Mouse (Mus musculus): Measurements from ENCODE around the gene Nisch. TPM values are rescaled to one million over a fixed set of nuclear protein-coding genes. Genes with fewer than 3 reads are reported as not detected.
A peak's percentile ranks its signal among the peaks of the same experiment; 100 is the strongest.

The Nisch gene
- polyA plus RNA-seq, 1 experiment, result 160 TPM

- H3K4me3 ChIP-seq (ENCODE audit: insufficient read depth, poor library complexity, severe bottlenecking), result no peak overlapping the region
- TF ChIP-seq USF1 (IDR thresholded peaks at IDR 0.05; ENCODE audit: low read depth), result no peak
- no peak for TF ChIP-seq CEBPB (IDR thresholded peaks at IDR 0.05; ENCODE audit: low read depth)
- peak; percentile 47 for TF ChIP-seq CTCF (IDR thresholded peaks at IDR 0.05; ENCODE audit: control insufficient read depth, insufficient read depth, insufficient read length)
- TF ChIP-seq MYOD1 (IDR thresholded peaks at IDR 0.05; ENCODE audit: control insufficient read depth, insufficient read length, low read depth), result no peak
- TF ChIP-seq MYOG (IDR thresholded peaks at IDR 0.05; ENCODE audit: control insufficient read depth, extremely low read depth, insufficient read length), result no peak
- no peaks in the 10 kb centered on the region for H3K79me2 ChIP-seq (ENCODE audit: control insufficient read depth, insufficient read depth)
Measured at GRCm38 (mm10) chr14:31215157-31216002, 1.4 kb downstream of the Nisch start.

GRCm38 (mm10) chr14:31214684-31215083 is 2.1 kb downstream of the Nisch start:
- Histone ChIP-seq H3K4me3 (ENCODE audit: insufficient read depth, poor library complexity, severe bottlenecking) (no peak overlapping the region), H3K79me2 (ENCODE audit: control insufficient read depth, insufficient read depth) (no peaks in the 10 kb centered on the region), H3ac (ENCODE audit: control insufficient read depth, insufficient read length, low read depth) (no peak overlapping the region), H3K36me3 (ENCODE audit: control insufficient read depth, insufficient read depth) (peaks cover 6% of the 10 kb centered on the region), H3K79me3 (ENCODE audit: low read depth) (no peaks in the 10 kb centered on the region), H3K27me3 (ENCODE audit: control insufficient read depth, insufficient read depth, insufficient read length) (no peaks in the 10 kb centered on the region)
- no peak for TF ChIP-seq MYOD1 (IDR thresholded peaks at IDR 0.05; ENCODE audit: control insufficient read depth, insufficient read length, low read depth)
- no peak for TF ChIP-seq FOSL1 (IDR thresholded peaks at IDR 0.05; ENCODE audit: insufficient read depth, low read length, poor library complexity, severe bottlenecking)
- TF ChIP-seq CEBPB (IDR thresholded peaks at IDR 0.05; ENCODE audit: low read depth), result no peak
- TF ChIP-seq MYOG (IDR thresholded peaks at IDR 0.05; ENCODE audit: control insufficient read depth, extremely low read depth, insufficient read length), result no peak
- TF ChIP-seq CTCF (IDR thresholded peaks at IDR 0.05; ENCODE audit: control insufficient read depth, insufficient read depth, insufficient read length), result no peak
- no peak for TF ChIP-seq USF1 (IDR thresholded peaks at IDR 0.05; ENCODE audit: low read depth)
- TF ChIP-seq MAX (IDR thresholded peaks at IDR 0.05), result no peak

More at GRCm38 (mm10) chr14:31215157-31216002, 1.4 kb downstream of the Nisch start:
- Histone ChIP-seq H3K27me3 (ENCODE audit: control insufficient read depth, insufficient read depth, insufficient read length) (peaks cover under 1% of the 10 kb centered on the region), H3ac (ENCODE audit: control insufficient read depth, insufficient read length, low read depth) (peak overlapping the region; percentile 3), H3K79me3 (ENCODE audit: low read depth) (no peaks in the 10 kb centered on the region), H3K36me3 (ENCODE audit: control insufficient read depth, insufficient read depth) (peaks cover 3% of the 10 kb centered on the region)

DNA sequence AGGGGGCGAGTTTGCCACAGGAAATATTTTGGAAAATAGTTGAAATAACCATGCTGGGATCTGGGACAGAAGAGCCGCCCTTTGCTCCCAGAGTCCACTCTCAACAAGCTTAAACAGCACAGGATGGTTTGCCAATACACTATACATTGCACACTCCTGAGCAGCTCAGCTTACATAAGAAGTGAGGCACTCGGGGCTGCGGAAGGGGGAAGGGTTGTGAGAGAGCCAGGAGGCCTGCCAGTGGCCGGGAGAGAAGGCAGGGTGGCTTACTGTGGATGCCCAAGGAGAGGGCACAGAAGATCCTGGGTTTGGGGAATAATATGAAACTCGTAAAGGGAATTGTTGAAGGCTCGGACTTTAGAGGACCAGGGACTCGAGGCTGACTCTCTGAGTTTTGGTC is 2.9 kb downstream of the Nisch start:
- no peak for TF ChIP-seq CEBPB (IDR thresholded peaks at IDR 0.05; ENCODE audit: low read depth)
- no peak for TF ChIP-seq MYOD1 (IDR thresholded peaks at IDR 0.05; ENCODE audit: control insufficient read depth, insufficient read length, low read depth)
- TF ChIP-seq USF1 (IDR thresholded peaks at IDR 0.05; ENCODE audit: low read depth), result no peak
- no peak for TF ChIP-seq CTCF (IDR thresholded peaks at IDR 0.05; ENCODE audit: control insufficient read depth, insufficient read depth, insufficient read length)
- TF ChIP-seq FOSL1 (IDR thresholded peaks at IDR 0.05; ENCODE audit: insufficient read depth, low read length, poor library complexity, severe bottlenecking), result no peak
- no peak for TF ChIP-seq MAX (IDR thresholded peaks at IDR 0.05)
- no peak for TF ChIP-seq MYOG (IDR thresholded peaks at IDR 0.05; ENCODE audit: control insufficient read depth, extremely low read depth, insufficient read length)
- H3K79me3 ChIP-seq (ENCODE audit: low read depth), result no peaks in the 10 kb centered on the region
- H3K36me3 ChIP-seq (ENCODE audit: control insufficient read depth, insufficient read depth), result peaks cover 6% of the 10 kb centered on the region
- no peak overlapping the region for H3ac ChIP-seq (ENCODE audit: control insufficient read depth, insufficient read length, low read depth)
- H3K4me3 ChIP-seq (ENCODE audit: insufficient read depth, poor library complexity, severe bottlenecking), result no peak overlapping the region
- no peaks in the 10 kb centered on the region for H3K27me3 ChIP-seq (ENCODE audit: control insufficient read depth, insufficient read depth, insufficient read length)
- no peaks in the 10 kb centered on the region for H3K79me2 ChIP-seq (ENCODE audit: control insufficient read depth, insufficient read depth)

GRCm38 (mm10) chr14:31212499-31212898 is 4.2 kb downstream of the Nisch start:
- H3K27me3 ChIP-seq (ENCODE audit: control insufficient read depth, insufficient read depth, insufficient read length), result no peaks in the 10 kb centered on the region
- H3K79me2 ChIP-seq (ENCODE audit: control insufficient read depth, insufficient read depth), result peaks cover 3% of the 10 kb centered on the region
- no peak overlapping the region for H3K4me3 ChIP-seq (ENCODE audit: insufficient read depth, poor library complexity, severe bottlenecking)
- no peak overlapping the region for H3ac ChIP-seq (ENCODE audit: control insufficient read depth, insufficient read length, low read depth)
- TF ChIP-seq MYOG (IDR thresholded peaks at IDR 0.05; ENCODE audit: control insufficient read depth, extremely low read depth, insufficient read length), result no peak
- no peak for TF ChIP-seq CEBPB (IDR thresholded peaks at IDR 0.05; ENCODE audit: low read depth)
- TF ChIP-seq FOSL1 (IDR thresholded peaks at IDR 0.05; ENCODE audit: insufficient read depth, low read length, poor library complexity, severe bottlenecking), result no peak
- no peak for TF ChIP-seq CTCF (IDR thresholded peaks at IDR 0.05; ENCODE audit: control insufficient read depth, insufficient read depth, insufficient read length)
- no peak for TF ChIP-seq MAX (IDR thresholded peaks at IDR 0.05)
- TF ChIP-seq USF1 (IDR thresholded peaks at IDR 0.05; ENCODE audit: low read depth), result no peak
- TF ChIP-seq MYOD1 (IDR thresholded peaks at IDR 0.05; ENCODE audit: control insufficient read depth, insufficient read length, low read depth), result no peak
- H3K79me3 ChIP-seq (ENCODE audit: low read depth), result no peaks in the 10 kb centered on the region
- peaks cover 6% of the 10 kb centered on the region for H3K36me3 ChIP-seq (ENCODE audit: control insufficient read depth, insufficient read depth)

- Histone ChIP-seq H3K36me3 (ENCODE audit: control insufficient read depth, insufficient read depth) (peaks cover 6% of the 10 kb centered on the region), H3K79me3 (ENCODE audit: low read depth) (peaks cover 5% of the 10 kb centered on the region), H3K27me3 (ENCODE audit: control insufficient read depth, insufficient read depth, insufficient read length) (no peaks in the 10 kb centered on the region), H3K79me2 (ENCODE audit: control insufficient read depth, insufficient read depth) (peaks cover 9% of the 10 kb centered on the region), H3K4me3 (ENCODE audit: insufficient read depth, poor library complexity, severe bottlenecking) (no peak overlapping the region), H3ac (ENCODE audit: control insufficient read depth, insufficient read length, low read depth) (no peak overlapping the region)
- TF ChIP-seq MYOG (IDR thresholded peaks at IDR 0.05; ENCODE audit: control insufficient read depth, extremely low read depth, insufficient read length), result no peak
- TF ChIP-seq MYOD1 (IDR thresholded peaks at IDR 0.05; ENCODE audit: control insufficient read depth, insufficient read length, low read depth), result no peak
- no peak for TF ChIP-seq MAX (IDR thresholded peaks at IDR 0.05)
- no peak for TF ChIP-seq FOSL1 (IDR thresholded peaks at IDR 0.05; ENCODE audit: insufficient read depth, low read length, poor library complexity, severe bottlenecking)
- no peak for TF ChIP-seq CTCF (IDR thresholded peaks at IDR 0.05; ENCODE audit: control insufficient read depth, insufficient read depth, insufficient read length)
- no peak for TF ChIP-seq CEBPB (IDR thresholded peaks at IDR 0.05; ENCODE audit: low read depth)
- TF ChIP-seq USF1 (IDR thresholded peaks at IDR 0.05; ENCODE audit: low read depth), result no peak
Measured at GRCm38 (mm10) chr14:31211854-31212253, 4.9 kb downstream of the Nisch start.
